Mouse (Mus musculus): Measurements from ENCODE around the gene Cers1.

- no peak for TF ChIP-seq CTCF (IDR thresholded peaks at IDR 0.05; ENCODE audit: control insufficient read depth, insufficient read depth, insufficient read length)
- TF ChIP-seq MYOD1 (IDR thresholded peaks at IDR 0.05; ENCODE audit: control insufficient read depth, insufficient read length, low read depth): no peak
- no peak for TF ChIP-seq MAX (IDR thresholded peaks at IDR 0.05)
- TF ChIP-seq USF1 (IDR thresholded peaks at IDR 0.05; ENCODE audit: low read depth): no peak
- TF ChIP-seq MYOG (IDR thresholded peaks at IDR 0.05; ENCODE audit: control insufficient read depth, extremely low read depth, insufficient read length): no peak
- TF ChIP-seq CEBPB (IDR thresholded peaks at IDR 0.05; ENCODE audit: low read depth): no peak
- TF ChIP-seq FOSL1 (IDR thresholded peaks at IDR 0.05; ENCODE audit: insufficient read depth, low read length, poor library complexity, severe bottlenecking): no peak
Measured at GRCm38 (mm10) chr8:70332878-70333202, 17.3 kb downstream of the Cers1 start.
